Mouse (Mus musculus) liver, embryonic 11.5 days (tissue): Measurements from ENCODE around the gene Smyd1. TPM values are rescaled to one million over a fixed set of nuclear protein-coding genes. Genes with fewer than 3 reads are reported as not detected.

Experiments used
- ATAC-seq: fragments of 200-750 bp; cut with Nextera tagmentation; replicated peaks from 2 replicates; pipeline ENCODE4 v1.8.0; 2017; ENCODE audit warnings: moderate number of reproducible peaks, mild to moderate bottlenecking, moderate TSS enrichment, moderate library complexity; ENCODE audit not compliant: low FRiP score
- DNase-seq: peaks from one replicate; pipeline ENCODE4 v3.0.0-alpha.2; 2017; ENCODE audit warnings: low spot score
- H3K27ac ChIP-seq: fragments of 300-500 bp; sonication (generic); 2 replicates; pipeline ENCODE4 v1.5.1; 2014; ENCODE audit warnings: mild to moderate bottlenecking, low read depth, low read length, control low read depth
- H3K27me3 ChIP-seq: fragments of 300-500 bp; sonication (generic); replicated peaks from 2 replicates; pipeline ENCODE4 v1.6.1; 2014; ENCODE audit warnings: low read length, mixed read lengths; ENCODE audit not compliant: control insufficient read depth, insufficient read depth
- H3K36me3 ChIP-seq: fragments of 300-500 bp; sonication (generic); 2 replicates; pipeline ENCODE4 v1.6.1; 2014; ENCODE audit warnings: mild to moderate bottlenecking, low read length, moderate library complexity, mixed read lengths; ENCODE audit not compliant: control insufficient read depth, insufficient read depth
- H3K4me1 ChIP-seq: fragments of 300-500 bp; sonication (generic); replicated peaks from 2 replicates; pipeline ENCODE4 v1.6.1; 2014; ENCODE audit warnings: low read length, mixed read lengths; ENCODE audit not compliant: control insufficient read depth, insufficient read depth
- H3K4me2 ChIP-seq: fragments of 300-500 bp; sonication (generic); 2 replicates; pipeline ENCODE4 v1.6.1; 2014; ENCODE audit warnings: mild to moderate bottlenecking, control low read depth, moderate library complexity
- H3K4me3 ChIP-seq: fragments of 300-500 bp; sonication (generic); 2 replicates; pipeline ENCODE4 v1.5.1; 2014; ENCODE audit warnings: low read depth, low read length, control low read depth
- H3K9ac ChIP-seq: fragments of 300-500 bp; sonication (generic); 2 replicates; pipeline ENCODE4 v1.6.1; 2014; ENCODE audit warnings: low read depth, low read length, control low read depth
- H3K9me3 ChIP-seq: fragments of 300-500 bp; sonication (generic); 2 replicates; pipeline ENCODE4 v1.6.1; 2016; ENCODE audit warnings: low read length, inconsistent platforms, mixed read lengths; ENCODE audit not compliant: control insufficient read depth
- WGBS: fragments of 180-500 bp; shearing (Covaris S2); extraction: QIAGEN DNeasy Blood & Tissue Kit; methylation state at CpG from one replicate; pipeline ENCODE4 v1.1.7; 2014; 5-methylcytosine and 5-hydroxymethylcytosine counted together
- microRNA-seq: library from miRNA; unstranded; fragments of <30 nt; microRNA quantifications from one replicate; pipeline ENCODE4, GENCODE M21; 2017; ENCODE audit warnings: borderline number of aligned reads
- polyA plus RNA-seq: library from polyadenylated mRNA; unstranded; fragments of >200 nt; fragmentation: Nextera tagmentation; extraction: Ambion mirVana; gene quantifications from 2 replicates; pipeline ENCODE4 v1.2.1, GENCODE M21; 2014

Gene Smyd1
- polyA plus RNA-seq, 1 experiment from 2014 or later: 1.6 TPM

- no peak overlapping the region for H3K27ac ChIP-seq
- H3K9me3 ChIP-seq: no peaks in the 10 kb centered on the region
- H3K4me3 ChIP-seq: no peak overlapping the region
- no peak for DNase-seq
- H3K27me3 ChIP-seq: no peaks in the 10 kb centered on the region
- H3K4me1 ChIP-seq: no peaks in the 10 kb centered on the region
- 48% methylated on average over 6 of the region's 6 CpGs for WGBS
- ATAC-seq: 0 out of 2 replicates have a peak, but pooled peaks have one; percentile 47
- no peak overlapping the region for H3K9ac ChIP-seq
- H3K4me2 ChIP-seq: no peak overlapping the region
- no peaks in the 10 kb centered on the region for H3K36me3 ChIP-seq
Measured at GRCm38 (mm10) chr6:71166551-71167169, 155.4 kb downstream of the Smyd1 start.

DNA sequence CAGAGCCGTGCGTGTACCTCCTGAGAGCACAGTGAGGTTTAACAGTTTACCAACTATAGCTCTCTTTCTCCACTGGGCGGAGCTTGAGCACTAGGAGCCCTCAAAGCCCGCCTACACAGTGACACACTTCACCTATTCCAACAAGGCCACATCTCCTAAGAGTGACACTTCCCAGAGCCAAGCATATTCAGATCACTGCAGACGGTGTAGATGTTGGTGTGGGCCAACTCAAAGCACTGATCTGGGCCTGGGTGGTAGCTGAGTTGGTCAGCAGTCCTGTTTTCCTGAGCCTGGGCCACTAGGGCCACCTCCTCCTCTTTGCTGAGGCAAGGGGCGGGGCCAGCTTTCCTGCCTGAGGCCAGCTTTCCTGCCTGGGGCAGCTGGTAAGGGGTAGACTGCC is 157.6 kb downstream of the Smyd1 start:
- Histone ChIP-seq H3K27me3 (no peaks in the 10 kb centered on the region), H3K4me1 (no peaks in the 10 kb centered on the region), H3K4me2 (no peak overlapping the region), H3K9ac (no peak overlapping the region), H3K4me3 (no peak overlapping the region), H3K9me3 (no peaks in the 10 kb centered on the region), H3K27ac (no peak overlapping the region), H3K36me3 (no peaks in the 10 kb centered on the region)
- no peak for DNase-seq
- ATAC-seq: peak; percentile 43
- 35% methylated on average over 6 of the region's 6 CpGs for WGBS

Small RNA genes lying within 50 kb of the gene (microRNA-seq; reads per million reads assigned to microRNA genes)
- gene Mir8112: 23.2 reads per million, percentile 34 among the genes with 10 or more reads in this experiment

Other genes starting within 250 kb of the Smyd1 start
- gene Thnsl2, start 177.8 kb downstream of the Smyd1 start, polyA plus RNA-seq: 5.8 and 7.6 TPM in 2 replicates
- 59.9 and 63.9 TPM in 2 replicates for gene Fabp1, start 122.4 kb downstream of the Smyd1 start, polyA plus RNA-seq
- 35.5 and 40.3 TPM in 2 replicates for gene Krcc1, start 50.6 kb downstream of the Smyd1 start, polyA plus RNA-seq
- not detected in 2 replicates for gene Cd8b1, start 555 bp upstream of the Smyd1 start, polyA plus RNA-seq
- not detected in 2 replicates for gene Cd8a, start 51.2 kb upstream of the Smyd1 start, polyA plus RNA-seq
- gene Rmnd5a, start 118.4 kb upstream of the Smyd1 start, polyA plus RNA-seq: 9.4 and 10.0 TPM in 2 replicates
- gene Rnf103, start 171.7 kb upstream of the Smyd1 start, polyA plus RNA-seq: 13.6 and 13.7 TPM in 2 replicates
- 48.2 and 54.3 TPM in 2 replicates for gene Chmp3, start 221.6 kb upstream of the Smyd1 start, polyA plus RNA-seq